Mouse (Mus musculus): ENCODE measurements around the gene Dock4. TPM values are rescaled to one million over a fixed set of nuclear protein-coding genes. Genes with fewer than 3 reads are reported as not detected.

The Dock4 gene
- total RNA-seq (2023) = 4.2 and 7.5 TPM in 2 replicates

GRCm38 (mm10) chr12:40445648-40446449, at the start of gene Dock4, which contains the start of gene Zfp277:
Gene Dock4 (plus strand): TSS chr12:40445952.
Gene Zfp277 (minus strand): TSS chr12:40445902.

Other genes with a start within 250 kb of the Dock4 start
- 0.35 and 0.36 TPM in 2 replicates for gene Lsmem1, start 246.5 kb upstream of the Dock4 start, total RNA-seq (2023)
- gene Ifrd1, start 197.4 kb upstream of the Dock4 start, total RNA-seq (2023) = 383 and 407 TPM in 2 replicates
- gene Zfp277, start 50 bp upstream of the Dock4 start, total RNA-seq (2023) = 6.2 and 8.2 TPM in 2 replicates